Mouse (Mus musculus) liver, adult 2 months (tissue): Measurements from ENCODE around the gene Tmem216.

Source experiments
- CTCF ChIP-seq: fragments of 200-500 bp; IDR thresholded peaks from 2 replicates; pipeline ENCODE4 v1.5.1; 2011; ENCODE audit warnings: low read depth, low read length, control low read depth
- POLR2A ChIP-seq: fragments of 200-500 bp; IDR thresholded peaks from 2 replicates; pipeline ENCODE4 v1.6.1; 2011; ENCODE audit warnings: low read length, control low read depth; ENCODE audit not compliant: insufficient read depth; ENCODE audit errors: extremely low read depth

GRCm38 (mm10) chr19:10502571-10502970, 53.5 kb downstream of the Tmem216 start:
- peak; percentile 92 for TF ChIP-seq CTCF
- TF ChIP-seq POLR2A, result no peak
